Mouse (Mus musculus) spleen, embryonic (tissue): ENCODE data around the gene Top3b.
"Not testable (repeated sequence)": the region's sequence is repeated elsewhere in the genome, so short reads cannot be mapped to it uniquely, and the experiment has no call there.

ENCODE experiments used
- CTCF ChIA-PET: fragments of 350-600 bp; sonication (Branson Sonifier 250); formaldehyde crosslinking; loops from one replicate; lab custom pipeline; 2022; lab: Charles Lee

Top3b gene

GRCm38 (mm10) chr16:16870617-16871331, at the start of gene Top3b, which contains the start of gene Vpreb1:
Top3b (plus strand) TSS chr16:16870736.
Vpreb1 (minus strand) TSS chr16:16870843.
- CTCF ChIA-PET, result interaction anchor here (0.9 kb wide), 1 partner anchor 26 kb away, joined by 3 read pairs; no protein-coding TSS in a partner anchor

- CTCF ChIA-PET, result no interaction called here
These were observed 45.1 kb upstream of the Top3b start for GRCm38 (mm10) chr16:16825476-16825875.

- CTCF ChIA-PET, result interaction anchor here (0.6 kb wide), 1 partner anchor 31 kb away, joined by 5 read pairs; no protein-coding TSS in a partner anchor
These were observed 44.3 kb upstream of the Top3b start for GRCm38 (mm10) chr16:16826223-16826622.

GRCm38 (mm10) chr16:16828757-16829615, 41.5 kb upstream of the Top3b start, which contains the start of gene Spag6l:
Spag6l (minus strand) TSS chr16:16829456.
- CTCF ChIA-PET, result no interaction called here

GRCm38 (mm10) chr16:16829671-16830070, 40.9 kb upstream of the Top3b start:
- CTCF ChIA-PET, result no interaction called here

- CTCF ChIA-PET, result no interaction called here
These were observed 21.3 kb upstream of the Top3b start for GRCm38 (mm10) chr16:16849196-16849595.

GRCm38 (mm10) chr16:16852411-16852810, 18.1 kb upstream of the Top3b start:
- CTCF ChIA-PET, result no interaction called here

GRCm38 (mm10) chr16:16854836-16855235, 15.7 kb upstream of the Top3b start:
- CTCF ChIA-PET, result interaction anchor here (0.5 to 1.3 kb wide), 3 partner anchors 55 to 57 kb away, joined by 3 read pairs; no protein-coding TSS in a partner anchor

GRCm38 (mm10) chr16:16855541-16855940, 15.0 kb upstream of the Top3b start:
- CTCF ChIA-PET, result interaction anchor here (1.3 kb wide), 1 partner anchor 55 kb away, joined by 3 read pairs; no protein-coding TSS in a partner anchor

- CTCF ChIA-PET, result not testable (repeated sequence)
These were observed 14.5 kb upstream of the Top3b start for GRCm38 (mm10) chr16:16856054-16856453.

GRCm38 (mm10) chr16:16856731-16857476, 13.6 kb upstream of the Top3b start:
- CTCF ChIA-PET, result interaction anchor here (0.6 kb wide), 1 partner anchor 30 kb away, joined by 5 read pairs; no protein-coding TSS in a partner anchor

- CTCF ChIA-PET, result no interaction called here
These were observed 8.2 kb upstream of the Top3b start for GRCm38 (mm10) chr16:16862288-16862687.

- CTCF ChIA-PET, result no interaction called here
These were observed 6.6 kb upstream of the Top3b start, which contains the start of gene Igll1 for GRCm38 (mm10) chr16:16863978-16864377. Igll1 (minus strand) TSS chr16:16863985.

- CTCF ChIA-PET, result no interaction called here
These were observed 5.3 kb upstream of the Top3b start for GRCm38 (mm10) chr16:16865217-16865616.

GRCm38 (mm10) chr16:16865696-16866561, 4.6 kb upstream of the Top3b start:
- CTCF ChIA-PET, result no interaction called here

- CTCF ChIA-PET, result no interaction called here
These were observed 307 bp upstream of the Top3b start for GRCm38 (mm10) chr16:16870241-16870616.

GRCm38 (mm10) chr16:16879025-16879424, 8.5 kb downstream of the Top3b start:
- CTCF ChIA-PET, result no interaction called here

- CTCF ChIA-PET, result interaction anchor here (0.5 to 0.6 kb wide), 3 partner anchors 116 to 581 kb away, joined by 3 read pairs; no protein-coding TSS in a partner anchor
These were observed 17.8 kb downstream of the Top3b start for GRCm38 (mm10) chr16:16888341-16888740.

- CTCF ChIA-PET, result no interaction called here
These were observed 21.8 kb downstream of the Top3b start for GRCm38 (mm10) chr16:16892366-16892765.

GRCm38 (mm10) chr16:16896015-16896381, 25.5 kb downstream of the Top3b start:
- CTCF ChIA-PET, result no interaction called here
